Mouse (Mus musculus) thymus, postnatal 36 days (tissue): ENCODE data around the gene Med25.

ENCODE experiments used
- DNase-seq, 2 experiments: peaks; one replicate each; pipeline ENCODE4 v3.0.0; 2022; ENCODE audit warnings: mixed read lengths in 2 of 2

Gene Med25

DNA sequence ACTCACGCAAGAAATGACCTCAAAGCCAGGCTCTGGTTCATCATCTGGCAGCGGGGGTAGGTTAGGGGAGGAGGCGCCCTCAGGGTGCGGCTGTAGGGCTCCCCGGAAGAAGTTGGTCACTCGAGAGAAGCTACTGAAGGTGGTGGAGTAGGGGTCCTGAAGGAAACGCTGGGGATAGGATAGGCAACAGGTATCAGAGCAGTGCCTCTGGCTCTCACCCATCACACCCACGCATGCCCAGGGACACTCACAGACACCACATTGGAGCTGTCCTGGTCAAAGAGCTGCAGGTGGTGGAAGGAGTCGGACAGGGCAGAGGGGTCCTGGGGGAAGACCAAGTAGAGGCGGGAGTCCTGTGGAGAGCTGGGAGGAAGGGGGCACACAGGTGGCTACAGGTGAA is 47.5 kb downstream of the Med25 start:
- DNase-seq = no peak

DNA sequence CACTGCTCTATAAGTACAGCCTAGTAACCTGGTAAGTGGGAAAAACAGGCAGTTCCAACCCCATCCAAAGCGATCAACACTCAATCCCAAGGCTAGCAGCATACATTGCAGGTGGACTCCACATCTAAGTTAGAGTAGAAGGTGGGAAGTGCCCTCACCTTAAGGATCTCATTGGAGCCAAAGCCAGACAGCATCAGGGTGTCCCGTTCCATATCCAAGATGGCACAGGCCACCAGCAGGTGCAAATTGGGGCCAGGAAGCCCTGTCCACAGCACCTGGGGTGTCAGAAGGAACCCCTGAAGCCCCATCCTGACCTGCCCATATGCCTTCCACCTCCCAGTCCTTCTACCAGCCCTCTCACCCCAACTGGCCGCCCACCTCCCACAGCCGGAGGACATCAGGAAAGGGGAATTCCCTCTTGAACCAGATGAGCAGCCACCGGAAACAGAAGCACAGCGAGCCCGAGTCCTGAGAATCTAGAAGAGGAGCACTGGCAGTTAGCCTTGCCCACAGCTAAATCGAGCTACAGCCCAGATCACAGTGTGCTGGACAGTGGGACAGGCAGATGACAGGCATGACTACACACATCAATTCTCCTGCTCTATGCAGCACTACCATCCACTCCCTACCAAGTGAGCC is 50.6 kb downstream of the Med25 start:
- no peak for DNase-seq

GRCm38 (mm10) chr7:44840426-44840825 is 52.1 kb downstream of the Med25 start:
- DNase-seq = no peak

DNA sequence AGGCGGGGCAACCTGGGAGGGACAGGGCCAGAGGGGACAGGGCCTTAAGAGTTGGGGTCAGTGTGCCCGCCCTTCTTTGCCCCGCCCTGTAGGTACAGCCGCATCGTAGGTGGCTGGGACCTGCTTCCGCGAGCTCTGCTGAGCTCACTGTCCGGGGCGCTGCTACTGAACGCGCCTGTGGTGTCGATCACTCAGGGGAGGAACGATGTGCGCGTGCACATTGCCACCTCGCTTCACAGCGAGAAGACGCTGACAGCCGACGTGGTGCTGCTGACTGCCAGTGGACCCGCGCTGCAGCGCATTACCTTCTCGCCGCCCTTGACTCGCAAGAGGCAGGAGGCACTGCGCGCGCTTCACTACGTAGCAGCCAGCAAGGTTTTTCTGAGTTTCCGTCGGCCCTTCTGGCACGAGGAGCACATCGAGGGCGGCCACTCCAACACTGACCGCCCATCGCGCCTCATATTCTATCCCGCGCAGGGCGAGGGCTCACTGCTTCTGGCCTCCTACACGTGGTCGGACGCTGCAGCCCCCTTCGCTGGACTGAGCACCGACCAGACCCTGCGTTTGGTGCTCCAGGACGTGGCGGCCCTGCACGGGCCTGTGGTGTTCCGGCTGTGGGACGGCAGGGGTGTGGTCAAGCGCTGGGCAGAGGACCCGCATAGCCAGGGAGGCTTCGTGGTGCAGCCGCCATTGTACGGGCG is 52.9 kb downstream of the Med25 start:
- peak; percentile 34 to 55 for DNase-seq

- DNase-seq = no peak
Measured at GRCm38 (mm10) chr7:44839171-44839490, 53.4 kb downstream of the Med25 start.

- no peak for DNase-seq
Measured at GRCm38 (mm10) chr7:44838073-44838472, 54.4 kb downstream of the Med25 start.

DNA sequence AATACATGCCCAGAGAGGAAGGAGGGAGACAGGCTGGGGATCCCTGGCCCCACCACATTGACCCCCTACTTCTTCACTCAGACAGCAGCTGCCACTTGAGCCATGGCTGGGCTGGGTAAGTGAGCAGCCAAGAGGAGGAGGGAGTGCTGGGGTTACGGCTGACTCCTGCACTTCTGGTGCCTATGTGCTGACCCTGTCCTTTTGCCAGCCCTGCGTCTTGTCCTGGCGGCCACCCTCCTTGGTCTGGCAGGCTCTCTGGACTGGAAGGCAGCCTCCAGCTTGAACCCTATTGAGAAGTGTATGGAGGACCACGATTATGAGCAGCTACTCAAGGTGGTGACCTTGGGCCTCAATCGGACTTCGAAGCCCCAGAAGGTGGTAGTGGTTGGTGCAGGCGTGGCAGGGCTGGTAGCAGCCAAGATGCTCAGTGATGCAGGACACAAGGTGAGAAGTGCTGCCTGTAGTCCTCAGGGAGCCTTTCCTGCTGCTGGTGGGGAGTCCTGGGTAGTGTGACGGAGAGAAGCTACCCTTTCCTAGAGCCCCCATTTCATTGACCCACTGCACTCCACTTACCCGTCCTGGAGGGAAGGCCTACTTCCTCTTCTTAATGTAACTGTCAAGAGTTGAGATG is 56.0 kb downstream of the Med25 start:
- DNase-seq = no peak

DNA sequence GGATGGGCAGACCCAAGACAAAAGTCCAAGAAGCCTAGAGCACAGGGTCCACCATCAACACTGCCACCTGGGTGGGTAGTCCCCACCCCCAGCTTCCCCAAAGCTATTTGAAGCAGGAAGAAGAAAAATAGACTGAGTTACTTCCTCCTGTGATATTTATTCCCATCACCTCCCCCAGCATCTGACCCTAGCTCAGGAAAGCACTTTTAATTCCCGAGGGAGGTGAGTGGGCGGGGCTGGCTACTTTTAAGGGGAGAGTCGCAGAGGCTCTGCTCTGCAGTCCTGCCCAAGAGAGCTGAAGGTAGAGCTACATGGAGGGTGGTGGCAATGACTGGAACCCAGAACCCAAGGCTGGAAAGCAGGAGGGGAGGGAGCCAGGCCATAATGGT is 56.5 kb downstream of the Med25 start:
- DNase-seq = no peak

- DNase-seq = no peak
Measured at GRCm38 (mm10) chr7:44835373-44836015, 57.0 kb downstream of the Med25 start.

GRCm38 (mm10) chr7:44832763-44833162 is 59.7 kb downstream of the Med25 start:
- DNase-seq = no peak

- no peak for DNase-seq
Measured at GRCm38 (mm10) chr7:44828706-44829105, 63.8 kb downstream of the Med25 start.

GRCm38 (mm10) chr7:44826771-44827170 is 65.7 kb downstream of the Med25 start:
- DNase-seq = no peak
